Mouse (Mus musculus) urinary bladder, postnatal 4 days (tissue): ENCODE measurements at regions not wholly inside any gene's neighbourhood (a gene's known extent, or its start where the extent isn't known, plus 50 kb on each side); places are given as distances from the start of the nearest gene placed in this dataset.

Source experiments
- DNase-seq, 2 experiments: peaks; one replicate each; pipeline ENCODE4 v3.0.0; 2021 to 2022; ENCODE audit warnings: low spot score in 2 of 2

DNA sequence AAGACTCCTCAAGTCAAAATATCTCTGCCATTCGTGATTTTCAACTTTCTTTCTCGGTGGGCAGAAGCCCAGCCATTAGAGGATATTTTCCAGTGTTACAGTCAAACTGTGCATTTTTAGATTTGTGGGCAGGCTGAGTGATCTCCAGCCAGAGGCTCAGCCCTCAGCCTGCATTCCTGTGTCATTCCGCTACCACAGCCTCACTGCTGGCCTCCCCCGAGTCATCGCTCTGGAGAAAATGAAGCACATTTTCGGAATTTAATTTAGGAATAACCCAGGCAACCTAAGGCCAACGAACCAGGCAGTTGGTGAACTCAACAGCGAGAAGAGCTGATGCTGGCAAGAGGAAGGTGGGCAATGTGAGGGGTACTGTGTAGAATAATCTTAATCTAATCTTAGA, 80.9 kb upstream of the Nudt7 start:
- no peak for DNase-seq

DNA sequence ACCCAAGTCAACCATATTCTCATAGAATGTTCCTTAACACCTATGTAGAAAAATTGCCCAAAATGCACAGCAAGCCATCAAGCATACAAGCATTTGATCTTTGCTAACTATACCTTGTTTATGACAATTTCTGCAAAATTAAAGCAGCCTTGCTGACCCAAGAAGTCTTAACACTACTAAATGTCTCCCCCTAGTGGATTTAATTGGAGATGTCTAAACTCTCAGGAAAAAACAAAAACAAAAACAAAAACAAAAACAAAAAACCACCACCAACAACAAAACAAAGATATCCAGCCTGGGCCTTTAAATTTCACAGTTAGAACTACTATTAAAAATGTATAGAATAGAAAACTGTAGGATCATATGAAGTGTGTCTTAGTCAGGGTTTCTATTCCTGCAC, 69.8 kb upstream of the Nudt7 start:
- no peak for DNase-seq

DNA sequence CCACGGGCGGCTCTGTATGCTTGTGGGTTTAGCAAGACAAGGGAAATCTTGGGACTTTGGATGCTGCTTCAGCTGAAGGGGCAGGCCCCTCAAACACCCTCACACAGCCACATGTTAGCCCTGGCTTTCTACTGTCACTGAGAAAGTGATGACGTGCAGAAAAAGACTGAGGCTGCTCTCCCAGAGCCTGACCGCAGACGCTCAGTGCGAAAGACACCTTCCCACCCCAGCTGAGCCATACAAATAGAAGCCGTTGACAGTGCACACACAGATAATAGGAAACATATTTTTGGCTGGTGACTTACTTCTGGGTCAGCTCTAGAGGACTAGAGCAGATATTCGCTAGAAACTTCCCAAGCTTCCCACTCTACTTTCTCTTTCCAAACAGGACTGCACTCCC, 61.0 kb upstream of the Nudt7 start:
- no peak for DNase-seq

DNA sequence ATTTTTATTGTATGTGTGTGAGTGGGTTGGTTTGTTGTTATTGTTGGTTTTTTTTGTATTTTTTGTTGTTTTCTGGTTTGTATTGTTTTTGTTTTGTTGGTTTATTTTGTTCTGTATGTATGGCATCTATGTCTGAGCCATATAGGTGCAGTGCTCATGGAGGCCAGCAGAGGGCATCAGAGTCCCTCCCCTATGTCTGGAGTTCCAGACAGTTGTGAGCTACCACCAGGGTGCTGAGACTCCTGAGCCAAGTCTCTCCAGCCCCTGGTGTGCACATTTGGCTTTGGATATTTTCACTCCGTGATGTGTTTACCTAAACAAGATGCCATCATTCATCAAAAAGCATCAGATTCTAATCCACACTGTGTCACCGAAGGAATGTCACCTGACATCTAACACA, 59.2 kb upstream of the Nudt7 start:
- no peak for DNase-seq

DNA sequence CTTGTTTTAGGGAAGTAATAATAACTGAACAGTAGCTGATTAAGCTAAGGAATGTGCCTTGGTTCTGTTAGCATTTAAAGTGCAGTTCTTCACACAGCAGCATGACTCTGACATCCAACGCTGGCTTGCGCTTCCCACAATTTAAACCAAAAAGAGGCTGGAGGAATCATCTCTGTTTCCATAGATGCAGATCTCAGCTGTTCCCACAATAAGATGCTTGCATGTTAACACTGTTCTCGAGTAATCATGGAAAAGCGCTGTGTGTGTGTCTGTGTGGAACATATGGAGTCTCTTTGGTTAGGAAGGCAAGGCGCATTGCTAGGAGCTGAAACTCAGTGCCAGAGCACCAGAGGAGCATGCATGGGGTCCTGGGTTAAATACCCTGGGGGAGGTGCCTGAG, 56.7 kb upstream of the Nudt7 start:
- no peak for DNase-seq

DNA sequence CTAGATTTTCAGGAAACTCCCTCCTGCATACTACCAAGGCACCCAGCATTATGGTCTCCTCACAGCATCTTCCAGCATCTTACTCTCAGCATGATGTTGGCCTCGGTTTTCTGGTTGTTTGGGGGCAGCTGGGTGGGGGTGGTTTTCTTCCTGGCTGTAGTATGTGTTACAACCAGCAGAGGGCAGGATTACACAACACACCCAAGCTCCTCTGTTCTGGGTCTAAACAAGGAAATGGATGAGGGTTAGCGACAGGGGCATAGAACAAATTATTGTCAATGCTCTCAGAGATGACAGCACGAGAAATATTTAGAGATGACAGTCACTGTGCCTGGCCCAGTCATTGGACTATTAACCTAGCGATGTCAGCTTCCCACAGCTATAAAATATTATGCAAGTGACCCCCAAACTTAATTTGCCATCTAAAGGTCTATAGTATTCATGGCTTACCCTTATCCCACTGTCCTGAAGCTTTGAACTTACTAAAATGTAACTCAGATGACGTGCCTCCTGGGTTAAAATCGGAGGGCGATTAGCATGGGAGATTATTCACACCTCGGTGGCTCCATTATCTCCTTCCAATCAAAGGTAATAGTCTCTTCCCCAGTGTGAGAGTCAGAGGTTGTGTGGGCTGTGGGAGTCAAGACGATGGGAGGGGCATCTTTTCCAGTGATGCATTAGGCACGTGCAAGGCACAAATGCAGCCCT, 52.2 kb upstream of the Nudt7 start:
- peak in 1 of 2 experiments; percentile 19 for DNase-seq

DNA sequence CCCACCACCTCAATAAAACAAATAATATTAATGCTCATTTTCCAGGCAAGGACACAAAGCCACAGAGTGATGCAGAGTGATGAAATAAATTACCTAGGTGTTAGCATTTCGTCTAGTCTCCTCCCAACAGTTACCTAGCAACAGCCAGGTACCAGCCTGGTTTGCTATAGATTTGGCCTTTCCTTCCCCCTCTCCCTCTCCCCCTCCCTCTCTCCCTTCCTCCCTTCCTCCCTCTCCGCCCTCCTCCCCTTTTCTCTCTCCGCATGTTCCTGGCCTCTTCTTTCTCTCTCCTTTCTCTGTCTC, 51.6 kb upstream of the Nudt7 start:
- no peak for DNase-seq
